Mouse (Mus musculus): ENCODE results near the gene Glo1. TPM values are rescaled to one million over a fixed set of nuclear protein-coding genes. Genes with fewer than 3 reads are reported as not detected.
"Not testable (repeated sequence)": the region's sequence is repeated elsewhere in the genome, so short reads cannot be mapped to it uniquely, and the experiment has no call there.

The Glo1 gene
- 100 to 1,000 TPM; 174 to 196 (median 184) TPM for total RNA-seq (2022)

- DNase-seq (ENCODE audit: low spot score in 2 of 2) = not testable (repeated sequence)
Measured at GRCm38 (mm10) chr17:30626719-30627118, at the start of gene Glo1. Gene Glo1, minus strand, starts transcription at chr17:30626871.

- DNase-seq (ENCODE audit: low spot score in 2 of 2) = no peak
Measured at GRCm38 (mm10) chr17:30675021-30675740, 48.5 kb upstream of the Glo1 start.

GRCm38 (mm10) chr17:30673023-30673422, 46.4 kb upstream of the Glo1 start:
- DNase-seq (ENCODE audit: low spot score in 2 of 2) = no peak

GRCm38 (mm10) chr17:30672556-30672955, 45.9 kb upstream of the Glo1 start:
- DNase-seq (ENCODE audit: low spot score in 2 of 2) = no peak

GRCm38 (mm10) chr17:30664856-30665255, 38.2 kb upstream of the Glo1 start:
- DNase-seq (ENCODE audit: low spot score in 2 of 2) = no peak

GRCm38 (mm10) chr17:30663170-30663569, 36.5 kb upstream of the Glo1 start:
- DNase-seq (ENCODE audit: low spot score in 2 of 2) = no peak

GRCm38 (mm10) chr17:30662131-30662530, 35.5 kb upstream of the Glo1 start:
- no peak for DNase-seq (ENCODE audit: low spot score in 2 of 2)

- peak in 1 of 2 experiments; percentile 17 for DNase-seq (ENCODE audit: low spot score in 2 of 2)
Measured at GRCm38 (mm10) chr17:30658152-30658544, 31.5 kb upstream of the Glo1 start.

GRCm38 (mm10) chr17:30657530-30658151, 31.0 kb upstream of the Glo1 start:
- DNase-seq (ENCODE audit: low spot score in 2 of 2) = no peak

- no peak for DNase-seq (ENCODE audit: low spot score in 2 of 2)
Measured at GRCm38 (mm10) chr17:30653010-30653409, 26.3 kb upstream of the Glo1 start.

- no peak for DNase-seq (ENCODE audit: low spot score in 2 of 2)
Measured at GRCm38 (mm10) chr17:30648770-30649169, 22.1 kb upstream of the Glo1 start.

- DNase-seq (ENCODE audit: low spot score in 2 of 2) = no peak
Measured at GRCm38 (mm10) chr17:30640896-30641295, 14.2 kb upstream of the Glo1 start.

GRCm38 (mm10) chr17:30638996-30639395, 12.3 kb upstream of the Glo1 start:
- DNase-seq (ENCODE audit: low spot score in 2 of 2) = no peak

GRCm38 (mm10) chr17:30637714-30638113, 11.0 kb upstream of the Glo1 start:
- DNase-seq (ENCODE audit: low spot score in 2 of 2) = no peak

- no peak for DNase-seq (ENCODE audit: low spot score in 2 of 2)
Measured at GRCm38 (mm10) chr17:30635367-30635766, 8.7 kb upstream of the Glo1 start.

- not testable (repeated sequence) for DNase-seq (ENCODE audit: low spot score in 2 of 2)
Measured at GRCm38 (mm10) chr17:30624132-30624531, 2.5 kb downstream of the Glo1 start, which contains the start of gene Dnah8. Gene Dnah8, plus strand, starts transcription at chr17:30624354.

- DNase-seq (ENCODE audit: low spot score in 2 of 2) = no peak
Measured at GRCm38 (mm10) chr17:30623200-30623599, 3.5 kb downstream of the Glo1 start.

- DNase-seq (ENCODE audit: low spot score in 2 of 2) = no peak
Measured at GRCm38 (mm10) chr17:30621450-30621849, 5.2 kb downstream of the Glo1 start.

GRCm38 (mm10) chr17:30620548-30620947, 6.1 kb downstream of the Glo1 start:
- DNase-seq (ENCODE audit: low spot score in 2 of 2) = no peak

- DNase-seq (ENCODE audit: low spot score in 2 of 2) = no peak
Measured at GRCm38 (mm10) chr17:30619153-30619552, 7.5 kb downstream of the Glo1 start.

- DNase-seq (ENCODE audit: low spot score in 2 of 2) = no peak
Measured at GRCm38 (mm10) chr17:30618136-30618891, 8.4 kb downstream of the Glo1 start.

GRCm38 (mm10) chr17:30616203-30616602, 10.5 kb downstream of the Glo1 start:
- no peak for DNase-seq (ENCODE audit: low spot score in 2 of 2)
